Mouse (Mus musculus) adrenal gland, postnatal 4 days (tissue): ENCODE measurements around the gene Robo2. TPM values are rescaled to one million over a fixed set of nuclear protein-coding genes. Genes with fewer than 3 reads are reported as not detected.
A peak's percentile ranks its signal among the peaks of the same experiment; 100 is the strongest.

Experiments used
- DNase-seq, 2 experiments: peaks; one replicate each; pipeline ENCODE4 v3.0.0; 2021 to 2022; ENCODE audit warnings: low spot score in 2 of 2, mixed read lengths in 2 of 2
- long read RNA-seq, 2 experiments: library from polyadenylated mRNA; stranded (forward); transcript quantifications; one replicate each; pipeline ENCODE4 v2.0.0; 2021
- total RNA-seq, 2 experiments: library from RNA; stranded (reverse); gene quantifications; 2 replicates each; pipeline ENCODE4 v1.2.3; 2021

Robo2 gene
- 10 to 100 TPM in 1 of 2 experiments, 1 to 10 TPM in 1; 9.3 to 18.9 TPM for total RNA-seq
- long read RNA-seq, experiment 1, result 0 reads
- long read RNA-seq, experiment 2, partial matches to known transcripts, result 2 of 2 reads
- long read RNA-seq, experiment 2, other reads (novel, unspliced or antisense), result 0 of 2 reads

GRCm38 (mm10) chr16:74411481-74412251 lies at the start of gene Robo2:
Gene Robo2 (minus strand): TSS chr16:74411825.
- peak; percentile 4 for DNase-seq

DNA sequence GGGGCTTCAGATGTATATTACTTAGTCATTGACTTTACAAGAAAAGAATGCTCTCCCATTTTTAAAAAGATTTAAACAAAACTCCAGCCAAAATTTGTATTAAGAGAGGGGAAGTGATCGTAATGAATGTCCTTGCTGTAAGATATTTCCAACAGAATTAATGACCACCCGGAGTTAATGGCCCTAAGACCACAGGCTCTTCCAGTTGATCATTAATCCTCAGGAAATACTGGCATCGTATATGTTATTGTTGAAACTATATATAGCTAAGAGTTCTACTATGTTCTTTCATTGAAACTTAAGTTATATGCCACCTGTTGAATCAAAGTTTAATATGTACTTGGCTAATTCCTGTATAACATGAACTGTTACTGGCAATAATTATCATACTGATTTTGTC lies 46.5 kb upstream of the Robo2 start:
- no peak for DNase-seq

GRCm38 (mm10) chr16:74457736-74458135 lies 46.1 kb upstream of the Robo2 start:
- no peak for DNase-seq

DNA sequence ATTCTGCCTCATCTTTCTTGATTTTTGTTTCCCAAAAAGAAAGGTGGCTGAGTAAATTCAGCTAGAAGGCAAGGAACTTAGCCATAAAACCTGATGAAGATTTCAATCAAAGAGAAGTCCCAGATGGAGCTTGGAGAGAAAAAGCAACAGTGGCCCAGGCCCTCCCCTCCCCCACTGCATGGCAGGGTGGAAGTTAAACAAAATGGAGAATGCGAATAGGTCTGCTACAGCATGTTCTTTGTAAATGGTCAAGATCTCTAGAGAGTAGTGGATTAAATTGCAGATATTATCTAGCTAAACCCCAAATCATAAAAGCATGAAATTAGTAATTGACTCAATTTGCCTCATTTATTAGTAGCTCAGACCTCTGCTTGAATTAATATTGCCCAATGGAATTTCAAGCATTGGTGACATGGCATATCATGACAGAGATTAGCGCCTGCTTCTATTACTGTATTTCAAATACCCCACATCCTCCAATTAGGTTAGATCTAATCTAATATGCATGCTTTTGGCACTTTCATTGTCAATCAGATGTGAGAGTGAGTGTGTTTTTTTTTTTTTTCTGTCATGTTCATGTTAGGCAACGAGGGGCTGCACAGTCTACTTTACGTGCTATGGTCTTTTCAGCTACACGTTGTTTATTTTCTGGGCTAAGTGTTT lies 45.3 kb upstream of the Robo2 start:
- DNase-seq, result no peak

DNA sequence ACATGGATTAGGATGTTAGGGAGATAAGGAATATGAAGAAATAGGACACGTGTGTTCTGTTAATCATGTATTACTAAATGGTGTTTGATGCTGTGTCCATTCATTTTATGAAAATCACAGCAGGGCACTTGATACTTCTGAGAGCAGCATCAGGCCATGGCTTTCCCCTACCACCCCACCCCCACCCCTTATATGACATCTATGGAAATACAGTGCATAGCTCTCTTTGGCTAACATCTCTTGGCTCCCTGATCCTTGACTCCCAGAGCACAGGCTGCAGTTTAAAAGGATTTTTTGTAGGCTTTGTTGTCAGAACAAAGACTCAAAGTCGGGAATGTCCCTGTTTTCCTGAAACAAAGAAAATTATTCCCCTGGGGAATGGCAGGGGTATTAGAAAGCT lies 43.6 kb upstream of the Robo2 start:
- no peak for DNase-seq

DNA sequence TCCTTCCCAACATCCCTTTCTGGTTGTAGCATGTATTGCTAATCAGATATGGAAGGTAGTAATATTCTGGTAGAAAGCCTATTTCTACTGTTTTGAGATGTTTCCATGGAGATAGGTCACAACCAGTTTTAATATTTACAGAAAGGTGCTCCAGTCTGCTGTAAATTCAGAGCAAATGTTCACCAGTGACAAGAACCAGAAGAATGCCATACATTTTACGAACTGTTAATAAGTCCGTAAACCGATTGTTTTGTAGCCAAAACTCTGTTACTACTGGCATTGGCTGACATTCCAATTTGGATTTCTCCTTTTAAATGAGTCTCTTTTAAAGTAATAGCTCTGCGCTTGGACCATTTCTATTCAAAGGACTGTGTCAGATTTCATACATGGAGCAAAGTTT lies 36.4 kb upstream of the Robo2 start:
- no peak for DNase-seq

- no peak for DNase-seq
These were observed 15.4 kb upstream of the Robo2 start for GRCm38 (mm10) chr16:74427071-74427470.

DNA sequence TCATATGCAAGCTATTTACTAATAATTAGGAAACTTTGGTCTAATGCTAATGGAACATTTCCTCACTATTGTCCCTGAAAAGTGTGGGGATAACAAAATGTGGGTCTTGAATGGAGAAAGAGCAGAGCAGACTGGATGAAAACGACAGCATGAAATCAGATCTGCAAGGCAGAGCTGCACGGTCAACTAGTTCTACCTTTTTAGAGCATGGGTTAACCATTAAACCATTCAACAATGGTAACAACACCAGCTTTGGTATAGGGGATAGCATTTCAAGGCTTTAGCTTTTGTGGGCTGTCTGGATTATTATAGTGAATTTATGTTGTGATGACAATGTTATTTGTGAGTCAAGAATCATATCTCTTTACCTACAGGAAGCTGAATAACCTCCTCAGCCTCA lies 8.7 kb upstream of the Robo2 start:
- DNase-seq, result no peak

GRCm38 (mm10) chr16:74412471-74413291 lies 1.1 kb upstream of the Robo2 start:
- DNase-seq, result peak in 1 of 2 experiments; percentile 5

DNA sequence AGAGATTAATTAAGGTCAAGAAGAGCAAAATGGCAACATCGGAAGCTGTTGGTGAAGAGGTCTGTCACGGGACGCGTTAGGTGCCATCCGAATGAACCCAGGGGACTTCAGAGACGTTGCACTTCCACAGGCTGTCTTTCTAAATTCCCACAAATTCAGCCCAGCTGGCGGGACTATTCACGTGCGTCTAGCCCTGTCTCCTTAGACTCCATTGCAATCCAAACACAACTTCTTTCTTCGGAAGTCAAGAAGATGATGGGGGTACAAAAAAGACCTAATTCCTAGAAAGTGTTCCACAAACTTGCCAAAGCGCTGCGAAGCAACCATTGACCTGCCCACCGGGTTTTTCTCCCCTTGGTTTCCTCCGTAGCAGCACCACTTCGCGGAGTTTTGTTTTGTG lies 604 bp downstream of the Robo2 start:
- no peak for DNase-seq

- DNase-seq, result no peak
These were observed 1.5 kb downstream of the Robo2 start for GRCm38 (mm10) chr16:74410125-74410524.

DNA sequence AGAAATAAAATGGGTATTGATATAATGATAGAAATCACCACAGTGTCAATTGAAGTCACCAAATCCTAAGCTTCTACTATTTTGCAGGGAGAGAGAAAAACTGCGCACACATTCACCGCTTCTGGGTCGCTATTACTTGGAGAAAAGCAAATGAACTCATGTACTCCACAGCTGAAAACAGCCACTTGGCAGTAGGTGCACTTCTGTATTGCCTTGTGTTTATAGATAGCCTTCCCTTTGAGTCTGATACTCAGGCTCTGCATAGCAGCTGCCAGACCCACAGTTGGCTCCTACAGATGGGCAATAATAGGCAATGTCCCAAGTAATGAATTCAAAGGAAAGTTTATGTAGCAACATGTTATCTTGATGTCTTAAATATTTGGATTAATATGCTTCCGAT lies 2.1 kb downstream of the Robo2 start:
- DNase-seq, result no peak

DNA sequence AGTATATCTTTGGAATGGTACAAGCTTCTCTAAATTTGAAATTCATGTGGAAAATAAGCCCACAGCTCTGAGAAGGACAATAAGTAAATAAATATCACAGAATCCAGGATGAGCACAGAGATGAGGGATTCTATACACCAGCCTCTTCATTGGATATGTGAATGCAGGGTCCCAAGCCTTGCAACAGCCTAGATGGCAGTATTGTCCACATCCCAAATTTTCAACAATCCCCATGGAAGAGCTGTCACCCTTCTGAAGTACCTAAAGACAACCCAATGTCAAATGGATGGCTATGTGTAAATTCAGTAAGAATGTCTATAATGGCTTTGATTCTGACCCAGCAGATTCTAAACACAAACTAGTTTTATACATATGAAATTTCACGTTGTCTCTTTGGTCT lies 3.1 kb downstream of the Robo2 start:
- DNase-seq, result no peak

DNA sequence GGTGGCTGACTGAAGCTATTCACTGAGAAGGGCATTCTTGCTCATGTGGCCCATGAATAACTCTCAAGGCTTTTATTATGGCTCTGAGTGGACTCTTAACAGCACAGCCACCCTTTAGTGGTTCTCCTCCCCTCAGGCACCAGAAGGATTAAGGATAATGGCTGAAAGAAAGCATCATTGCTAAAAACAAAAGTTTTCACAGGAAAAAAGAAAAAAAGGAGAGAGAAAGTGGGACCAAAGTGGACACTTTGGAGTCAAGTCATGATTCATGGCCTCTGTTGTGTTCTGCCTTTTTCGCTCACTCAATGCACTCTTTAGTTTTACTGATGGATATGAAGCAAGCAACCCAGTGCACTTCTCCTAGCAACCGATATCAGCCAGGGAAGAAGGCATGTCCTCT lies 14.3 kb downstream of the Robo2 start:
- no peak for DNase-seq

DNA sequence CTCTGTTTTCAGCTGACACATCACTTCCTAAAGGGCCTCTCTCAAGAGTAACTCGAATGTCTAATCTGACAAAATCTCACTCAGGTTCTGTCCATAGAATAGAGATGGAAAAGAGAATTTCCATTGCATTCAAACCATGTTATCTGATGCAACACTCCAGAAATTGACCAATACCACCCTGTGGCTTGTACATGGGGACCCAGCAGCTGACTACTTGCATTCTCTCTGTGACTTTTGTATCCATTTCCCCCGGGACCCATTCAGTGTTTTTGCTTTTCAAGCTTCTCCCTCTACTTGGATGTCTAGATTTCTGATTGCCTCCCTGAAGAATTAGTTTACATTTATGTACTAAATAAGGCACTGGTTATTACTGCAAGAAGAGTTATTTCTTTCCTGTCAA lies 15.9 kb downstream of the Robo2 start:
- no peak for DNase-seq

DNA sequence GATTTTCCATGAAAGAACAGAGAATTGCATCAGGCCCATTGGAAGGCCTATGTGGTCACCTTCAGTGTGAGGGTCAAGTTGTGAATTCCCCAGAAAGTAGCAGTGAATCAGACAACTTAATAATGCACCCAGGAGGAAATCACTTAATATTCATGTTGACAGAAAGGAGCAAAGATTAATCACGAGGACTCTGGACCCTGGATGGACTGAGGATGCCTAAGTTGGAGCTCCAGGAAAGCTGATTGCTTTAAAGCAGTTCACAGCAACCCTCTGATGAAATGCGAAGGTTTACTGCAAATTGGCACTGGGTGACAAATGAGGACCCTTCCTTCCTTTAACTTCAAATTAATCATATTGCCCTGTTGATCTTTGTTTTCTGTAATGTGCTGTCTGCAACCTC lies 32.2 kb downstream of the Robo2 start:
- no peak for DNase-seq

GRCm38 (mm10) chr16:74375342-74375940 lies 36.2 kb downstream of the Robo2 start:
- no peak for DNase-seq

GRCm38 (mm10) chr16:74374540-74374939 lies 37.1 kb downstream of the Robo2 start:
- no peak for DNase-seq

GRCm38 (mm10) chr16:74373407-74373806 lies 38.2 kb downstream of the Robo2 start:
- no peak for DNase-seq

DNA sequence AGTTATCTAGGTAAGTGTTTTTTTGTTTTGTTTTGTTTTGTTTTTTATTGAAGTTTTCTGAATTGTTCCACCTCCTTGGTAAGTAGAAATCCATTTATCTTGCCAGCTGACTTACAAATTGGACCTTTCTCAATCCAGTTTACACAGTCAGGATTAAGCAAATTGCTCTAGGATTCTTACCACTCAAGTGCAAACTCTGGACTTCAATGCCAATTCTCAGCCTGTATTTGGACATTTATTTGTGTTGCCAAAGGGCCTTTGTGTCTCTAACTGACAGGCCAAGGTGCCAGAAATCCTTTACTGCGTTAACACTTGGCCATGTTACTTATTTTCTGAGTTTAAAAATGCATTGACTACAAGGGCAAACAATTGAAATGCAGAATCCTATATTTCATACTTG lies 38.7 kb downstream of the Robo2 start:
- no peak for DNase-seq

DNA sequence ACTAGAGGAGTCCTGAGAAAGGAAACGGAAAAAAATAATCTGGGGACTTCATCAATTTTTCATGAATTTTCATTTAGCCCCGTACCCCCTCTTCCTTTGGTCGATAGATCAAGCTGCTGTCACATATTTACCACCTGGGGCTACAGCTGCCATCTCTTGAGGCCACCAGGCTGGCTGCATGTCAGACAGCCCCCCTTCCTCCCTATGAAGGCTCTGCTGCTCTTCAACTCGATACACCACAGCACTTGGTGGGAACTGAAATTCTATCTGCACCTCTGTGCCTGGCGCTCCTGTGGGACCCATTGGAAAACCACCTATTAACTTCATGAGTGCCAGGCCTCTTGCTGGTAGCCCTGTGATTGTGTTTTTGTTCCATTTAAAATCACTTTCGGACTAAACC lies 63.2 kb downstream of the Robo2 start:
- no peak for DNase-seq
